Mouse (Mus musculus) erythroblast, embryonic 14.5 days (primary cell): ENCODE data around the gene Stxbp1.

Experiments used
- GATA1 ChIP-seq: IDR thresholded peaks from 2 replicates; pipeline ENCODE4 v1.6.1; 2012; ENCODE audit warnings: low read length, inconsistent platforms, mixed read lengths
- TAL1 ChIP-seq: IDR thresholded peaks from 3 replicates; pipeline ENCODE4 v1.6.1; 2012; ENCODE audit warnings: low read length, inconsistent platforms, mixed read lengths

GRCm38 (mm10) chr2:32761859-32762258, 85.2 kb downstream of the Stxbp1 start:
- TF ChIP-seq GATA1 (no peak), TAL1 (no peak)
